Mouse (Mus musculus): ENCODE data around the gene B3galnt1. TPM values are rescaled to one million over a fixed set of nuclear protein-coding genes. Genes with fewer than 3 reads are reported as not detected.

The B3galnt1 gene
- total RNA-seq (2014; rRNA removed) = 80.0 and 85.5 TPM in 2 replicates
- 79.4 and 99.4 TPM in 2 replicates for polyA plus RNA-seq (2015; fragmentation: Nextera tagmentation; extraction: Ambion mirVana)

- H3K27me3 ChIP-seq (ENCODE audit: insufficient read depth, low read length) = no peaks in the 10 kb centered on the region
- peak within 1 kb of the TSS; percentile 79 for H3K4me3 ChIP-seq (ENCODE audit: low read depth, low read length)
- ATAC-seq (peak; percentile 90), DNase-seq (peak; percentile 90)
- H3K27ac ChIP-seq (ENCODE audit: low read depth, low read length) = peak within 1 kb of the TSS; percentile 84
- peaks cover 5% of the 10 kb centered on the region; the same call in 1 of the 2 replicates for H3K36me3 ChIP-seq (ENCODE audit: insufficient read depth)
- peak within 1 kb of the TSS; percentile 66 for H3K4me2 ChIP-seq (ENCODE audit: low read depth)
- peaks cover 15% of the 10 kb centered on the region for H3K4me1 ChIP-seq (ENCODE audit: insufficient read depth)
- no peaks in the 10 kb centered on the region for H3K9me3 ChIP-seq (ENCODE audit: low read length)
- peak; percentile 51 for TF ChIP-seq CTCF (IDR thresholded peaks at IDR 0.05; ENCODE audit: low read depth)
- peak within 1 kb of the TSS; percentile 92 for H3K9ac ChIP-seq
- WGBS = 2% methylated on average over 96 of the region's 99 CpGs
These were observed at the start of gene B3galnt1 for GRCm38 (mm10) chr3:69598261-69599165. TSS of gene B3galnt1 (minus strand) at chr3:69598960.

- no peaks in the 10 kb centered on the region for H3K9me3 ChIP-seq (ENCODE audit: low read length)
- H3K4me1 ChIP-seq (ENCODE audit: insufficient read depth) = no peaks in the 10 kb centered on the region
- TF ChIP-seq CTCF (IDR thresholded peaks at IDR 0.05; ENCODE audit: low read depth) = no peak
- ATAC-seq (no peak), DNase-seq (no peak)
- no peak overlapping the region for H3K27ac ChIP-seq (ENCODE audit: low read depth, low read length)
- no peak overlapping the region for H3K4me3 ChIP-seq (ENCODE audit: low read depth, low read length)
- H3K36me3 ChIP-seq (ENCODE audit: insufficient read depth) = no peaks in the 10 kb centered on the region
- no peak overlapping the region for H3K4me2 ChIP-seq (ENCODE audit: low read depth)
- 91% methylated on average over 3 of the region's 3 CpGs for WGBS
- no peaks in the 10 kb centered on the region for H3K27me3 ChIP-seq (ENCODE audit: insufficient read depth, low read length)
- H3K9ac ChIP-seq = no peak overlapping the region
These were observed 35.8 kb upstream of the B3galnt1 start for GRCm38 (mm10) chr3:69634521-69634920.

GRCm38 (mm10) chr3:69633706-69634420 lies 35.1 kb upstream of the B3galnt1 start:
- 66% methylated on average over 12 of the region's 12 CpGs for WGBS
- TF ChIP-seq CTCF (IDR thresholded peaks at IDR 0.05; ENCODE audit: low read depth) = no peak
- no peaks in the 10 kb centered on the region for H3K9me3 ChIP-seq (ENCODE audit: low read length)

GRCm38 (mm10) chr3:69626963-69627590 lies 28.3 kb upstream of the B3galnt1 start:
- Histone ChIP-seq H3K4me1 (ENCODE audit: insufficient read depth) (no peaks in the 10 kb centered on the region), H3K9ac (no peak overlapping the region), H3K36me3 (ENCODE audit: insufficient read depth) (no peaks in the 10 kb centered on the region), H3K9me3 (ENCODE audit: low read length) (no peaks in the 10 kb centered on the region), H3K4me3 (ENCODE audit: low read depth, low read length) (no peak overlapping the region), H3K4me2 (ENCODE audit: low read depth) (no peak overlapping the region), H3K27me3 (ENCODE audit: insufficient read depth, low read length) (no peaks in the 10 kb centered on the region), H3K27ac (ENCODE audit: low read depth, low read length) (no peak overlapping the region)
- 59% methylated on average over 11 of the region's 11 CpGs for WGBS
- no peak for TF ChIP-seq CTCF (IDR thresholded peaks at IDR 0.05; ENCODE audit: low read depth)
- no peak for DNase-seq
- ATAC-seq = no peak

More at GRCm38 (mm10) chr3:69633706-69634420, 35.1 kb upstream of the B3galnt1 start:
- H3K36me3 ChIP-seq (ENCODE audit: insufficient read depth) = no peaks in the 10 kb centered on the region
- H3K27me3 ChIP-seq (ENCODE audit: insufficient read depth, low read length) = no peaks in the 10 kb centered on the region
- no peak overlapping the region for H3K4me3 ChIP-seq (ENCODE audit: low read depth, low read length)
- DNase-seq (no peak), ATAC-seq (no peak)
- no peaks in the 10 kb centered on the region for H3K4me1 ChIP-seq (ENCODE audit: insufficient read depth)
- H3K27ac ChIP-seq (ENCODE audit: low read depth, low read length) = no peak overlapping the region
- no peak overlapping the region for H3K4me2 ChIP-seq (ENCODE audit: low read depth)
- no peak overlapping the region for H3K9ac ChIP-seq

GRCm38 (mm10) chr3:69626213-69626962 lies 27.6 kb upstream of the B3galnt1 start:
- H3K4me3 ChIP-seq (ENCODE audit: low read depth, low read length) = no peak overlapping the region
- TF ChIP-seq CTCF (IDR thresholded peaks at IDR 0.05; ENCODE audit: low read depth) = no peak
- no peaks in the 10 kb centered on the region for H3K9me3 ChIP-seq (ENCODE audit: low read length)
- DNase-seq (no peak), ATAC-seq (no peak)
- no peak overlapping the region for H3K27ac ChIP-seq (ENCODE audit: low read depth, low read length)
- no peaks in the 10 kb centered on the region for H3K36me3 ChIP-seq (ENCODE audit: insufficient read depth)
- no peaks in the 10 kb centered on the region for H3K27me3 ChIP-seq (ENCODE audit: insufficient read depth, low read length)
- H3K4me1 ChIP-seq (ENCODE audit: insufficient read depth) = no peaks in the 10 kb centered on the region
- no peak overlapping the region for H3K9ac ChIP-seq
- H3K4me2 ChIP-seq (ENCODE audit: low read depth) = no peak overlapping the region
- 58% methylated on average over 11 of the region's 11 CpGs for WGBS

- no peak overlapping the region for H3K9ac ChIP-seq
- no peaks in the 10 kb centered on the region for H3K36me3 ChIP-seq (ENCODE audit: insufficient read depth)
- H3K4me2 ChIP-seq (ENCODE audit: low read depth) = no peak overlapping the region
- ATAC-seq (no peak), DNase-seq (no peak)
- no peak for TF ChIP-seq CTCF (IDR thresholded peaks at IDR 0.05; ENCODE audit: low read depth)
- H3K4me1 ChIP-seq (ENCODE audit: insufficient read depth) = no peaks in the 10 kb centered on the region
- H3K27ac ChIP-seq (ENCODE audit: low read depth, low read length) = no peak overlapping the region
- WGBS = 82% methylated on average over 2 of the region's 2 CpGs
- no peaks in the 10 kb centered on the region for H3K9me3 ChIP-seq (ENCODE audit: low read length)
- H3K4me3 ChIP-seq (ENCODE audit: low read depth, low read length) = no peak overlapping the region
- no peaks in the 10 kb centered on the region for H3K27me3 ChIP-seq (ENCODE audit: insufficient read depth, low read length)
These were observed 25.4 kb upstream of the B3galnt1 start for GRCm38 (mm10) chr3:69624182-69624581.
